Mouse (Mus musculus): ENCODE data around the gene Bckdha.

- TF ChIP-seq CTCF (IDR thresholded peaks at IDR 0.05; ENCODE audit: low read depth, low read length) (no peak), POLR2AphosphoS5 (IDR thresholded peaks at IDR 0.05; ENCODE audit: insufficient replicate concordance, low read depth, low read length) (no peak)
Observed at GRCm38 (mm10) chr7:25636373-25636772, 22.4 kb downstream of the Bckdha start.

Measured in G1E (cell line).